Mouse (Mus musculus): ENCODE data around the gene Pla2g2c. TPM values are rescaled to one million over a fixed set of nuclear protein-coding genes. Genes with fewer than 3 reads are reported as not detected.

Gene Pla2g2c
- polyA plus RNA-seq, 1 experiment: 0.33 TPM

DNA sequence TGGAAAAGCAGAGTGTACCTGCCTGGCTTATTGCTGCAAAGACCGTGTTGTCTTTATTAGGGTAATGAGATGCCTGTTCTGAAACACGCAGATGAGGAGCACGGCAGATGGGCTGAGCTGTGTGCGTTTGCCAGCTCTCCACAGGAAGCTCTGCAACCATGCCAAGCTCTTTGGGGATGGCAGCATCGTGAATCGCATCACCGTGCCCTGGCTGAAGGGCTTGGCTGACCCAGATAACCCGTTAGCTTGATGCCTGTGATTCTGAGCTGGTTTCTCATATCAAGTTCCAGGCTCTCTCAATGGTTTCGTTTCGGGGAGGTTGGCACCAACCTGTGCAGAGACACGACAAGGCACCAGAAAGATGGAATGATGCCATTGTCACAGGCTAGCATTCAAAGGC is 14.0 kb upstream of the Pla2g2c start:
- no peaks in the 10 kb centered on the region for H3K27me3 ChIP-seq (ENCODE audit: control insufficient read depth, insufficient read depth, low read length)
- WGBS: 7% methylated on average over 11 of the region's 11 CpGs
- TF ChIP-seq CTCF (IDR thresholded peaks at IDR 0.05; ENCODE audit: borderline replicate concordance, insufficient read depth, low read depth, low read length): no peak
- TF ChIP-seq POLR2A (IDR thresholded peaks at IDR 0.05; ENCODE audit: borderline replicate concordance, insufficient read depth, low read length): no peak; the same call in 1 of the 2 replicates
- DNase-seq: peak; percentile 100
- peak overlapping the region; percentile 88 for H3K27ac ChIP-seq (ENCODE audit: insufficient read depth, low read length)
- H3K4me3 ChIP-seq (replicated peaks; ENCODE audit: insufficient read depth, low read depth, low read length): no peak overlapping the region
- H3K4me1 ChIP-seq (ENCODE audit: control insufficient read depth, insufficient read depth, low read length): peaks cover 40% of the 10 kb centered on the region

DNA sequence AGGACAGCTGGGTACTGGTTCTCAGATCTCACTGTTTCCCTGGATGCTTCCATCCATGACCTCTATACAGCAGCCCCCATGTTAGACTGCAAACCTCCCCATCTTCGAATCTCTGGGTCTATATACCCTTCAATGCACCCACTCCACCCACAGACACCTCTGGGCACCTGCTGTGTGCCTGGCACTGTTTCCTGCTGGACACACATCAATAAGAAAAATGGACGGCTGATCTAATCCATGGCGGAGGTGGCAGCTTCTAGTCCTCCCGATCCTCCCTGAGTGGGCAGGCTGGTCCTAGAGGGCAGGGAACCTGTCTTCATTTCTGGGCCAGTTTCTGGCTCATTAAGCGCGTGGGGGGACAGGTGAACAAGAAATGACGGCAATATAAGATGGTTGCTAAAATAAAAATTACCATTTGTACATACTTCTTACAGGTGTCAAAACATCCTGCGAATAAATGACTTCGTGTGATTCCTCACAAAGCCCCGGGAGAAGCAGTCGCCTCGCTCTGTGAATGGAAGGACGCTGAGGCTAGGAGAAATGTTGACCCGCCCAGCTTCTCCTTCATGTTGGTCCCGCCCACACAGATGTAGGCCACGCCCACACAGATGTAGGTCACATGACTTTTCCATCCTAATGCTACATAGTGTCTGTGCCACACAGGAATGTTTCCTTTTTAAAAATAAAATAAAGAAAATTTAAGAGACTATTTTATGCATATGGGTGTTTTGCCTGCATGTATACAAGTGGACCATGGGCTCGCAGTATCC is 13.4 kb upstream of the Pla2g2c start:
- 32% methylated on average over 17 of the region's 17 CpGs for WGBS
- peak overlapping the region; percentile 88 for H3K27ac ChIP-seq (ENCODE audit: insufficient read depth, low read length)
- no peaks in the 10 kb centered on the region for H3K27me3 ChIP-seq (ENCODE audit: control insufficient read depth, insufficient read depth, low read length)
- TF ChIP-seq CTCF (IDR thresholded peaks at IDR 0.05; ENCODE audit: borderline replicate concordance, insufficient read depth, low read depth, low read length) (no peak), POLR2A (IDR thresholded peaks at IDR 0.05; ENCODE audit: borderline replicate concordance, insufficient read depth, low read length) (no peak)
- no peak overlapping the region for H3K4me3 ChIP-seq (replicated peaks; ENCODE audit: insufficient read depth, low read depth, low read length)
- DNase-seq: no peak
- peaks cover 41% of the 10 kb centered on the region for H3K4me1 ChIP-seq (ENCODE audit: control insufficient read depth, insufficient read depth, low read length)

DNA sequence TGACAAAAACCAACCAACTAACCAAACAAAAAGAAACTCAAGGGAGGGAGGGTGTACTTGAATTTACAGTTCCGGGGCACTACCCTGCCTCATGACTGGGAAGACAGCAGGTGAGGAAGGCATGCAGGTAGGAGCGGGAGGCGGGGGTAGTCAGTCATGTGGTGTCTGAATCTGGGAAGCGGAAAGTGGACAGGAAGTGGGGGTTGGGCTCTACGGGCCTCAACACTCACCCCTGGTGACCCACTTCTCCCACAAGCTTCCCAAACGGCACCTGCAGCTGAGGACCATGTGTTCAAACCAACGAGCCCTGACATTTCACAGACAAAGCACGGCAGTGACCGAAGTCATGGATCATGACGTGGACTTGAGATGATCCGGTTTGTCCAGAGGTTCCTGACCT is 12.5 kb upstream of the Pla2g2c start:
- no peak for TF ChIP-seq CTCF (IDR thresholded peaks at IDR 0.05; ENCODE audit: borderline replicate concordance, insufficient read depth, low read depth, low read length)
- TF ChIP-seq POLR2A (IDR thresholded peaks at IDR 0.05; ENCODE audit: borderline replicate concordance, insufficient read depth, low read length): no peak
- Histone ChIP-seq H3K4me1 (ENCODE audit: control insufficient read depth, insufficient read depth, low read length) (peaks cover 49% of the 10 kb centered on the region), H3K4me3 (replicated peaks; ENCODE audit: insufficient read depth, low read depth, low read length) (no peak overlapping the region), H3K27ac (ENCODE audit: insufficient read depth, low read length) (no peak overlapping the region), H3K27me3 (ENCODE audit: control insufficient read depth, insufficient read depth, low read length) (no peaks in the 10 kb centered on the region)
- 79% methylated on average over 11 of the region's 11 CpGs for WGBS
- peak; percentile 25 to 28 for DNase-seq

GRCm38 (mm10) chr4:138712621-138713020 is 12.0 kb upstream of the Pla2g2c start:
- Histone ChIP-seq H3K4me1 (ENCODE audit: control insufficient read depth, insufficient read depth, low read length) (peaks cover 53% of the 10 kb centered on the region), H3K27ac (ENCODE audit: insufficient read depth, low read length) (no peak overlapping the region), H3K4me3 (replicated peaks; ENCODE audit: insufficient read depth, low read depth, low read length) (no peak overlapping the region), H3K27me3 (ENCODE audit: control insufficient read depth, insufficient read depth, low read length) (no peaks in the 10 kb centered on the region)
- no peak for TF ChIP-seq CTCF (IDR thresholded peaks at IDR 0.05; ENCODE audit: borderline replicate concordance, insufficient read depth, low read depth, low read length)
- TF ChIP-seq POLR2A (IDR thresholded peaks at IDR 0.05; ENCODE audit: borderline replicate concordance, insufficient read depth, low read length): no peak
- DNase-seq: peak; percentile 45 to 56
- WGBS: 34% methylated on average over 8 of the region's 8 CpGs

GRCm38 (mm10) chr4:138714186-138714585 is 10.4 kb upstream of the Pla2g2c start:
- no peak overlapping the region for H3K4me3 ChIP-seq (replicated peaks; ENCODE audit: insufficient read depth, low read depth, low read length)
- no peak overlapping the region for H3K27ac ChIP-seq (ENCODE audit: insufficient read depth, low read length)
- H3K27me3 ChIP-seq (ENCODE audit: control insufficient read depth, insufficient read depth, low read length): no peaks in the 10 kb centered on the region
- 90% methylated on average over 1 of the region's 1 CpGs for WGBS
- DNase-seq: no peak
- peaks cover 43% of the 10 kb centered on the region for H3K4me1 ChIP-seq (ENCODE audit: control insufficient read depth, insufficient read depth, low read length)
- TF ChIP-seq CTCF (IDR thresholded peaks at IDR 0.05; ENCODE audit: borderline replicate concordance, insufficient read depth, low read depth, low read length) (no peak), POLR2A (IDR thresholded peaks at IDR 0.05; ENCODE audit: borderline replicate concordance, insufficient read depth, low read length) (no peak)

- TF ChIP-seq CTCF (IDR thresholded peaks at IDR 0.05; ENCODE audit: borderline replicate concordance, insufficient read depth, low read depth, low read length): no peak
- TF ChIP-seq POLR2A (IDR thresholded peaks at IDR 0.05; ENCODE audit: borderline replicate concordance, insufficient read depth, low read length): no peak
- Histone ChIP-seq H3K4me1 (ENCODE audit: control insufficient read depth, insufficient read depth, low read length) (peaks cover 25% of the 10 kb centered on the region), H3K27ac (ENCODE audit: insufficient read depth, low read length) (0 out of 2 replicates have a peak overlapping the region, but pooled peaks have one; percentile 7), H3K4me3 (replicated peaks; ENCODE audit: insufficient read depth, low read depth, low read length) (no peak overlapping the region), H3K27me3 (ENCODE audit: control insufficient read depth, insufficient read depth, low read length) (no peaks in the 10 kb centered on the region)
- peak; percentile 54 to 73 for DNase-seq
- 30% methylated on average over 9 of the region's 9 CpGs for WGBS
Measured at GRCm38 (mm10) chr4:138716697-138717096, 7.9 kb upstream of the Pla2g2c start.

GRCm38 (mm10) chr4:138718586-138719263 is 5.9 kb upstream of the Pla2g2c start:
- Histone ChIP-seq H3K4me1 (ENCODE audit: control insufficient read depth, insufficient read depth, low read length) (peaks cover 14% of the 10 kb centered on the region), H3K27me3 (ENCODE audit: control insufficient read depth, insufficient read depth, low read length) (no peaks in the 10 kb centered on the region), H3K27ac (ENCODE audit: insufficient read depth, low read length) (no peak overlapping the region), H3K4me3 (replicated peaks; ENCODE audit: insufficient read depth, low read depth, low read length) (no peak overlapping the region)
- no peak for TF ChIP-seq CTCF (IDR thresholded peaks at IDR 0.05; ENCODE audit: borderline replicate concordance, insufficient read depth, low read depth, low read length)
- no peak for TF ChIP-seq POLR2A (IDR thresholded peaks at IDR 0.05; ENCODE audit: borderline replicate concordance, insufficient read depth, low read length)
- WGBS: 93% methylated on average over 5 of the region's 5 CpGs
- DNase-seq: no peak

DNA sequence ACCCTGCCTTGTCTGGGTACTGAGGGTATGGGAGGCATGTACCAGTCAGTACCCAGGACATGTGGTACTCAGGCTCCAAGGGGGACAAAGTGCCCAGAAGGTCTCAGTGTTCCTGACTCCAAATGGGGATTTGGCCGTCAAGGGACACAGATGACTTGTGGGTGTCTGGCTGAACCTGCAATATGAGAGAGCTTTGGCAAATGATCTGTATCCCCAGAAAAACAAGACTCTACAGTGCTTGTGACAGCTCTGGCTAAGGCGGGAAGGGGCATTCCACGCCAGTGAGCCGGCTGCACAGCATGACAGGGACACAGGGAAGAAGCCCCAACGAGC is 5.4 kb upstream of the Pla2g2c start:
- no peak overlapping the region for H3K27ac ChIP-seq (ENCODE audit: insufficient read depth, low read length)
- WGBS: 78% methylated on average over 5 of the region's 5 CpGs
- no peak for DNase-seq

More for the DNA sequence above, 5.4 kb upstream of the Pla2g2c start:
- Histone ChIP-seq H3K4me1 (ENCODE audit: control insufficient read depth, insufficient read depth, low read length) (peaks cover 17% of the 10 kb centered on the region), H3K4me3 (replicated peaks; ENCODE audit: insufficient read depth, low read depth, low read length) (no peak overlapping the region), H3K27me3 (ENCODE audit: control insufficient read depth, insufficient read depth, low read length) (no peaks in the 10 kb centered on the region)
- TF ChIP-seq CTCF (IDR thresholded peaks at IDR 0.05; ENCODE audit: borderline replicate concordance, insufficient read depth, low read depth, low read length): no peak
- TF ChIP-seq POLR2A (IDR thresholded peaks at IDR 0.05; ENCODE audit: borderline replicate concordance, insufficient read depth, low read length): no peak

Data from cerebellum, adult 2 months (tissue).